Mouse (Mus musculus): ENCODE measurements around the gene Tsga10ip. TPM values are rescaled to one million over a fixed set of nuclear protein-coding genes. Genes with fewer than 3 reads are reported as not detected.

Tsga10ip gene
- polyA plus RNA-seq, 1 experiment from 2014 or later = 0.45 TPM

Other genes with a start within 250 kb of the Tsga10ip start
- 31.3 and 32.2 TPM in 2 replicates for gene Pacs1, start 129.4 kb downstream of the Tsga10ip start, polyA plus RNA-seq (2016; fragmentation: Nextera tagmentation; extraction: Ambion mirVana)
- gene Sf3b2, start 107.1 kb downstream of the Tsga10ip start, polyA plus RNA-seq (2016; fragmentation: Nextera tagmentation; extraction: Ambion mirVana) = 386 and 406 TPM in 2 replicates
- gene Gal3st3, start 104.2 kb downstream of the Tsga10ip start, polyA plus RNA-seq (2016; fragmentation: Nextera tagmentation; extraction: Ambion mirVana) = 8.1 and 8.5 TPM in 2 replicates
- gene Catsper1, start 66.8 kb downstream of the Tsga10ip start, polyA plus RNA-seq (2016; fragmentation: Nextera tagmentation; extraction: Ambion mirVana) = not detected in 2 replicates
- gene Cst6, start 53.0 kb downstream of the Tsga10ip start, polyA plus RNA-seq (2016; fragmentation: Nextera tagmentation; extraction: Ambion mirVana) = 0.52 and 1.3 TPM in 2 replicates
- gene Eif1ad, start 35.8 kb downstream of the Tsga10ip start, polyA plus RNA-seq (2016; fragmentation: Nextera tagmentation; extraction: Ambion mirVana) = 63.5 and 66.8 TPM in 2 replicates
- 384 and 411 TPM in 2 replicates for gene Banf1, start 35.4 kb downstream of the Tsga10ip start, polyA plus RNA-seq (2016; fragmentation: Nextera tagmentation; extraction: Ambion mirVana)
- 98.9 and 107 TPM in 2 replicates for gene Sart1, start 13.8 kb downstream of the Tsga10ip start, polyA plus RNA-seq (2016; fragmentation: Nextera tagmentation; extraction: Ambion mirVana)
- gene Drap1, start 22.5 kb upstream of the Tsga10ip start, polyA plus RNA-seq (2016; fragmentation: Nextera tagmentation; extraction: Ambion mirVana) = 303 and 323 TPM in 2 replicates
- 67.2 and 67.9 TPM in 2 replicates for gene AI837181, start 22.6 kb upstream of the Tsga10ip start, polyA plus RNA-seq (2016; fragmentation: Nextera tagmentation; extraction: Ambion mirVana)
- not detected in 2 replicates for gene Fosl1, start 45.0 kb upstream of the Tsga10ip start, polyA plus RNA-seq (2016; fragmentation: Nextera tagmentation; extraction: Ambion mirVana)
- gene Ccdc85b, start 55.4 kb upstream of the Tsga10ip start, polyA plus RNA-seq (2016; fragmentation: Nextera tagmentation; extraction: Ambion mirVana) = 10.8 and 11.0 TPM in 2 replicates
- 146 and 150 TPM in 2 replicates for gene Fibp, start 58.1 kb upstream of the Tsga10ip start, polyA plus RNA-seq (2016; fragmentation: Nextera tagmentation; extraction: Ambion mirVana)
- gene Ctsw, start 66.0 kb upstream of the Tsga10ip start, polyA plus RNA-seq (2016; fragmentation: Nextera tagmentation; extraction: Ambion mirVana) = 1.9 and 2.1 TPM in 2 replicates
- gene Efemp2, start 71.4 kb upstream of the Tsga10ip start, polyA plus RNA-seq (2016; fragmentation: Nextera tagmentation; extraction: Ambion mirVana) = 145 TPM in 2 replicates
- 44.1 and 46.6 TPM in 2 replicates for gene Mus81, start 85.9 kb upstream of the Tsga10ip start, polyA plus RNA-seq (2016; fragmentation: Nextera tagmentation; extraction: Ambion mirVana)
- 2,582 and 2,586 TPM in 2 replicates for gene Cfl1, start 87.9 kb upstream of the Tsga10ip start, polyA plus RNA-seq (2016; fragmentation: Nextera tagmentation; extraction: Ambion mirVana)
- gene 1700020D05Rik, start 101.3 kb upstream of the Tsga10ip start, polyA plus RNA-seq (2016; fragmentation: Nextera tagmentation; extraction: Ambion mirVana) = 0.15 TPM in 1 of 2 replicates, not detected in the other
- gene Snx32, start 108.0 kb upstream of the Tsga10ip start, polyA plus RNA-seq (2016; fragmentation: Nextera tagmentation; extraction: Ambion mirVana) = 11.9 and 15.2 TPM in 2 replicates
- 1.3 and 1.6 TPM in 2 replicates for gene Ovol1, start 158.1 kb upstream of the Tsga10ip start, polyA plus RNA-seq (2016; fragmentation: Nextera tagmentation; extraction: Ambion mirVana)
- gene Ap5b1, start 165.5 kb upstream of the Tsga10ip start, polyA plus RNA-seq (2016; fragmentation: Nextera tagmentation; extraction: Ambion mirVana) = 2.8 and 3.2 TPM in 2 replicates
- 148 and 158 TPM in 2 replicates for gene Rnaseh2c, start 199.3 kb upstream of the Tsga10ip start, polyA plus RNA-seq (2016; fragmentation: Nextera tagmentation; extraction: Ambion mirVana)
- 61.3 and 63.7 TPM in 2 replicates for gene Kat5, start 207.7 kb upstream of the Tsga10ip start, polyA plus RNA-seq (2016; fragmentation: Nextera tagmentation; extraction: Ambion mirVana)
- 46.5 and 49.3 TPM in 2 replicates for gene Rela, start 235.0 kb upstream of the Tsga10ip start, polyA plus RNA-seq (2016; fragmentation: Nextera tagmentation; extraction: Ambion mirVana)